Mouse (Mus musculus) common myeloid progenitor, adult 5-6 weeks (primary cell): Measurements from ENCODE around the gene Olfr714. TPM values are rescaled to one million over a fixed set of nuclear protein-coding genes. Genes with fewer than 3 reads are reported as not detected.
"Not testable (repeated sequence)": the region's sequence is repeated elsewhere in the genome, so short reads cannot be mapped to it uniquely, and the experiment has no call there.

Experiments used
- ATAC-seq: replicated peaks from 2 replicates; pipeline ENCODE4 v1.8.0; 2016; ENCODE audit warnings: low read depth, mild to moderate bottlenecking, moderate TSS enrichment, inconsistent platforms; ENCODE audit not compliant: poor library complexity, severe bottlenecking
- total RNA-seq: library from RNA; stranded (forward); fragments of 200-1000, 187-1606 nt; gene quantifications from 2 replicates; pipeline ENCODE4 v1.2.3, GENCODE M21; 2017

Olfr714 gene
- total RNA-seq: not detected in 2 replicates

DNA sequence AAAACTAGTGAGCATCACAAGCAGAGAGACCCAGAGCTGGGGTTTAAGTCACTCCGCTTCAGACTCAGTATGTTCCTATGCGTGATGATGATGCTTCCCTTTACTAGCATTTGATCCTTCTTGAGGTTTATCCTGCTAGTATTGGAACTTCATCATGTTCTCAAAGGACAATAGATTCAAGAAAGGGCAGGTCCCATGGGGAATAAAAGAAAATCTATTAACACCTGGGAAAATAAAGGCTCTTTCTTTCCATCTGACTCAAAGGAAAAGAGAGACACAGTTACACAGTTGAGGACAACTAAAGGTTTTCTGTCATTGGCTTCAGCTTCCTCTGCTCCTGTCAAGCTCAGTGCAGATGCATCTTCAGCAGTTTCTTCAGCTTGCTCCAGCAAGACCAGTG lies at the start of gene Olfr714:
Gene Olfr714, plus strand, starts transcription at position 301 of the 400 bp plus-strand sequence.
- ATAC-seq: no peak

DNA sequence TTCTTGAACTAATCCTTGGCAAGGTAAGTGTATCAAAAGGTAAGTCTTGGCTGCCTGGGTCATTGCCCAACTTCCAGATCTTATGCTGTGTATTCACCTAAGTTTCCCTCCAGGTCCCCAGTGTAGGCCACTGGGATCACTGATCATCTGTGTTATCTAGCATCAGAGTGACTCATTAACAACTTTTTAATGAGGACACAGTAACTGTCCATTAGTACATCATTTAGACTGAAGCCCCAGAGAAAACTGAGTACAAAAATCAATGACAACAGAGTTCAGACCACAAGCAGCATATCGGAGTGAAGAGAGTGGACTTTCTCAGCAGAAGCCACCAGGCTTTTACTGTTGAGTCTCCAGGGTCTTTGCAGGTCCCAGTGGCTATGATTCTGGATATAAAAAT lies 39.9 kb upstream of the Olfr714 start, which contains the start of gene Olfr713:
Gene Olfr713, plus strand, starts transcription at position 301 of the 400 bp plus-strand sequence.
- ATAC-seq: no peak

DNA sequence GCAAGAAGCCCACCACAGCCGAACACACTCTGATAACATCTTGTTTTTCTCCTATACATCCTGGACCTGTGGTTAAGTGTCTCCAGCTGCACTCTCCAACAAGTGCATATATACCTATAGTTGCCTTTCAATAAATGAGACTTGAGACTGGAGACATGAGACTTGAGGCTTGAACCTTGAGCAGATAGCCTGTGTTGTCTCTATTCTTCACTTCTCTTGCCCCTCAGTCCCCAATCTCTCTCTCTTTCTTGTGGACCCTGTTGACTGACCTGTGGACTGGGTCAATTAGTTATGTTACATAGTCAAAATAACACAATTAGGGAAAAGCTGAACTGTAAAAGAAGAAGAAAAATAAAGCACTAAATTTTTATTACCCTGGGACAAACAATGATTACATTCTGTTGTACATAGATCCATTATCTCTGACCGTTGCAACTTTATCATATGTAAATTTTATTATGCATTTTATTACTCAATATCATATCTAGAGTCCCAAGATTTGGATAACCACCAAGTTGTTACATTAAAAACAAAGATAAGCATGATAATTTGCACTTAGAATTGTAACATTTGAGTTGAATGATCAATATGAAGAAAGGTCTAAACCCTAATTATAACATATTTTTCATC lies 30.7 kb upstream of the Olfr714 start:
- no peak for ATAC-seq

DNA sequence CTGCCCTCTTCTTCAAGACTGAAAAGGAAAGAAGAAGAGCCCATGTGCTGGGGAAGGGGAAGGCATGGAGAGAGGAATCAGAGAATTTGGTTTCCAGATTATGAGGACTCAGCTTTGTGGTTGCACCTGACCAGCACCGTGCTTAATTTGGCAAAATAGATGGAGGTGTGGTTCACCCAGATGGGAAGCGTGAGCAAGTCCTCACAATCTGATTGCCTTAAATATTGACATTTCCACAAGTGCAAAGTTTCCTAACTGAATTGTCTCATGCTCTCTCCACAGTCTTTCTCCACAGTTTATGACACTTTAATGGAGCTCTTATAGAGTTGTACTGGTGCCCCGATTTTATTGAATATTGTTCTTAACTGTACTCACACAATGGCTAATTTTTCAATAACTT lies 27.6 kb upstream of the Olfr714 start:
- ATAC-seq: no peak

DNA sequence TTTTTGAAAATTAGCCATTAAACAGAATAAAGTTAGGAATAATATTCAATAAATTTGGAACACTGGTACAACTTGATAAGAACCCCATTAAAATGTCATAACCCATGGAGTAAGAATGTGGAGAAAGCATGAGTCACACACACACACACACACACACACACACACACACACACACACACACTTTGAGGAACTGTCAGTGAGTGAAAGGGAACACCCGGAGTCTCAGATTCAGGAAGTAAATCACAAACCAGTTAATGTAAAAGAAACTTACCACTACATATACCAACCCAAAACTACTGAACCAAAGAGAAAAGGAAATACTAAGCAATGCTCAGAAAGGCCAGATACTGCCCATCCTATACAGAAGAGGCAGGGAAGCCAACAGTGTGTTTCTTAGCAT lies 26.4 kb upstream of the Olfr714 start:
- ATAC-seq: peak; percentile 69

DNA sequence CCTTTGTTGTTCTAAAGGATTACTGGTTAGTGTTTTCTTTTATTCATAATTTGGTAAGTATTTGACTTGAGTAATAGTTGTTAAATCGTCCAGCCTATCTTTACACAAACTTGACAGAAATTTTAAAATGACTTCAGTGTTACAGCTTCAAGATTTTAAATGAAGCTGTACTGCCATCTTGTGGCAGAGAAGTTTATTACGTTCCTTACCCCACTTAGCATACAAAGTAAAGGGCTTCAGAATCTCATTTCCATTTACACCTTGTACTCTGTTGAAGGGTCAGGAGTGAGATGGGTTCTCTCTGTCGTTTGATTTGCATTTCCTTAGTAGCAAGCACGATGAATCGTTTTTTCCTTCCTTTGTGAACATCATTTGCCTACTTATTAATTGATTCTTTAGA lies 24.9 kb upstream of the Olfr714 start:
- ATAC-seq: peak; percentile 76

DNA sequence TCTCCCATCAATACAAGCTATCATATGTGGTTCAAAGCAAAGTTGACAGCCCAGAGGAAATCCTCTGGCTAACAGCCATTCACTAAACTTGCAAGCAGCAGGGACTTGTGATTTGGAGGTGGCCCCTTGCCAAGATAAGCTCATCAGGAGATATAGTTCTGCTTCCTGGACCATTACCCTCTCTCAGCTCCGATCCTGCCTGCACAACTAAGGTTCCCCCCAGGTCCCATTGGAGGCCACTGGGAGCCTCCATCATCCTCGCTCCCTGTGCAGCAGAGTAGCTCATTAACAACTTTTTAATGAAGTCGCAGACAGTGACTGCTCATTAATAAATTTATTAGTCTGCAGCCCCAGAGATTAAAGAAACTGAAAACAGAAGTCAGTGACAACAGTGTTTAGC lies 23.2 kb upstream of the Olfr714 start:
- ATAC-seq: peak; percentile 42

DNA sequence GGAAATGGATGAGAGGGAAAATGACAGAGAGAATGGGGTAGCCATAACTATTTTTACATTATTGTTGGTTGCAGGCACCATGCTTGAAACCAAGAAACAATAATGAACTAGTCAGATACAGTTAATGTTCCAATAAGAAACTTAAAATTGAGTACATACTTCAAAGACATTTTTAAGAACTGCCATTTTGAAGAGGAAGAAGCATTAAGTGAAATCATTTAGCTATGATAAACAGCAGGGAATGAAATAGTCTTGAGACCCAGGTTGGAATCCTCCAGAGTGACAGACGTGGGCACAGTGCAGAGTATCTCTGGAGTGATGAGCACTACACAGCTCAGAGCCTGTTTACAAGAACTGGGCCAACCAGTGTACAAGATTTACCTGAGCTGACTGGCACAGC lies 22.1 kb downstream of the Olfr714 start, which contains the start of gene Olfr17:
Gene Olfr17, plus strand, starts transcription at position 301 of the 400 bp plus-strand sequence.
- no peak for ATAC-seq

DNA sequence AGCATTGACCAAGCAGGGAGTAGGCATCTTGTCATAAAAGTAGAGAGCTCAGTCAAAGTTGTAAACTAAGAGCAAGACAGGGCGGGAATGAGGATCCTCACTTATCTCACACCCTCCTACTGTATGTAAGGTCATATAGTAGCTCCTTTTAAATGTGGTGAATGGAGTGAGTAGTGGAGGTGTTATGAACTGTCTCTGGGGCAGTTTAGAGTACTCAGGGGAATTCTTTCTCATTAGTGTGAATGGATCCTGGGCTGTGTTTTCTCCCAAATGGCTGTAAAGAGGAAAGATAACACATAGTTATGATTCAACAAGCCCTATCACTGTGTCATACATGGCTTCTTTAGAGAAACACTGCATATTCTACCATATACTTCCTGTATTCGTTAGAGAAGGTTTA lies 39.5 kb downstream of the Olfr714 start, which contains the start of gene Olfr715b:
Gene Olfr715b, minus strand, starts transcription at position 101 of the 400 bp plus-strand sequence.
- not testable (repeated sequence) for ATAC-seq

Other genes starting within 250 kb of the Olfr714 start
- gene Olfr702, start 237.1 kb upstream of the Olfr714 start, total RNA-seq: not detected in 2 replicates
- not detected in 2 replicates for gene Olfr703, start 227.6 kb upstream of the Olfr714 start, total RNA-seq
- not detected in 2 replicates for gene Olfr704, start 207.8 kb upstream of the Olfr714 start, total RNA-seq
- gene Olfr705, start 194.1 kb upstream of the Olfr714 start, total RNA-seq: not detected in 2 replicates
- gene Olfr706, start 182.8 kb upstream of the Olfr714 start, total RNA-seq: not detected in 2 replicates
- not detected in 2 replicates for gene Olfr707, start 169.7 kb upstream of the Olfr714 start, total RNA-seq
- not detected in 2 replicates for gene Olfr1532-ps1, start 163.0 kb upstream of the Olfr714 start, total RNA-seq
- gene Olfr709-ps1, start 138.8 kb upstream of the Olfr714 start, total RNA-seq: not detected in 2 replicates
- gene Olfr710, start 122.7 kb upstream of the Olfr714 start, total RNA-seq: not detected in 2 replicates
- gene Olfr6, start 107.0 kb upstream of the Olfr714 start, total RNA-seq: not detected in 2 replicates
- gene Olfr711, start 95.5 kb upstream of the Olfr714 start, total RNA-seq: not detected in 2 replicates
- 0.87 TPM in 1 of 2 replicates, not detected in the other for gene Olfr2, start 64.9 kb upstream of the Olfr714 start, total RNA-seq
- gene Olfr713, start 39.8 kb upstream of the Olfr714 start, total RNA-seq: not detected in 2 replicates
- not detected in 2 replicates for gene Olfr17, start 22.2 kb downstream of the Olfr714 start, total RNA-seq
- not detected in 2 replicates for gene Olfr715b, start 39.4 kb downstream of the Olfr714 start, total RNA-seq
- gene Olfr715, start 60.1 kb downstream of the Olfr714 start, total RNA-seq: not detected in 2 replicates
- gene Olfr716, start 67.3 kb downstream of the Olfr714 start, total RNA-seq: not detected in 2 replicates
- gene Nlrp14, start 96.0 kb downstream of the Olfr714 start, total RNA-seq: not detected in 2 replicates
- not detected in 2 replicates for gene Rbmxl2, start 138.5 kb downstream of the Olfr714 start, total RNA-seq